Mouse (Mus musculus): Measurements from ENCODE around the gene Twnk. TPM values are rescaled to one million over a fixed set of nuclear protein-coding genes. Genes with fewer than 3 reads are reported as not detected.

Gene Twnk
- polyA plus RNA-seq, 2 experiments: 4.3 to 8.0 TPM

GRCm38 (mm10) chr19:45023993-45024392, 18.5 kb downstream of the Twnk start:
- ATAC-seq (ENCODE audit: insufficient read depth) (no peak), DNase-seq (ENCODE audit: low read depth in 3 of 3, low spot score in 3 of 3) (no peak)
- no peak overlapping the region for H3K4me3 ChIP-seq (ENCODE audit: insufficient read depth in 1 of 2, low read depth in 2 of 2, low read length in 2 of 2)
- no peak overlapping the region for H3K9ac ChIP-seq (replicated peaks)
- 77% methylated on average over 11 of the region's 11 CpGs for WGBS (ENCODE audit: insufficient replicate concordance)
- H3K4me1 ChIP-seq (replicated peaks; ENCODE audit: control insufficient read depth in 2 of 2, insufficient read depth in 2 of 2, low read length in 1 of 2): no peaks in the 10 kb centered on the region; a peak in 1 of 4 replicates
- no peak overlapping the region for H3K27ac ChIP-seq
- H3K36me3 ChIP-seq (replicated peaks; ENCODE audit: control insufficient read depth, insufficient read depth, low read depth): no peaks in the 10 kb centered on the region; the same call in 1 of the 2 replicates
- H3K4me2 ChIP-seq (ENCODE audit: low read depth): no peak overlapping the region
- no peak for TF ChIP-seq CTCF (IDR thresholded peaks at IDR 0.05; ENCODE audit: low read depth)
- TF ChIP-seq EP300 (IDR thresholded peaks at IDR 0.05; ENCODE audit: low read depth): no peak
- H3K9me3 ChIP-seq (ENCODE audit: control insufficient read depth, low read length): no peaks in the 10 kb centered on the region
- H3K27me3 ChIP-seq (ENCODE audit: control insufficient read depth, insufficient read depth, low read length): no peaks in the 10 kb centered on the region

GRCm38 (mm10) chr19:45024775-45025174, 19.3 kb downstream of the Twnk start:
- H3K9me3 ChIP-seq (ENCODE audit: control insufficient read depth, low read length): no peaks in the 10 kb centered on the region
- TF ChIP-seq EP300 (IDR thresholded peaks at IDR 0.05; ENCODE audit: low read depth) (no peak), CTCF (IDR thresholded peaks at IDR 0.05; ENCODE audit: low read depth) (no peak)
- DNase-seq (ENCODE audit: low read depth in 3 of 3, low spot score in 3 of 3): no peak
- H3K36me3 ChIP-seq (replicated peaks; ENCODE audit: control insufficient read depth, insufficient read depth, low read depth): no peaks in the 10 kb centered on the region; the same call in 1 of the 2 replicates
- H3K27me3 ChIP-seq (ENCODE audit: control insufficient read depth, insufficient read depth, low read length): no peaks in the 10 kb centered on the region
- no peak overlapping the region for H3K4me2 ChIP-seq (ENCODE audit: low read depth)
- no peak for ATAC-seq (ENCODE audit: insufficient read depth)
- H3K9ac ChIP-seq (replicated peaks): no peak overlapping the region
- no peaks in the 10 kb centered on the region for H3K4me1 ChIP-seq (replicated peaks; ENCODE audit: control insufficient read depth in 2 of 2, insufficient read depth in 2 of 2, low read length in 1 of 2)
- no peak overlapping the region for H3K4me3 ChIP-seq (ENCODE audit: insufficient read depth in 1 of 2, low read depth in 2 of 2, low read length in 2 of 2)
- 88% methylated on average over 20 of the region's 20 CpGs for WGBS (ENCODE audit: insufficient replicate concordance)
- H3K27ac ChIP-seq: no peak overlapping the region

GRCm38 (mm10) chr19:45025937-45026568, 20.6 kb downstream of the Twnk start:
- no peak overlapping the region for H3K9ac ChIP-seq (replicated peaks)
- H3K36me3 ChIP-seq (replicated peaks; ENCODE audit: control insufficient read depth, insufficient read depth, low read depth): no peaks in the 10 kb centered on the region; the same call in 1 of the 2 replicates
- H3K4me1 ChIP-seq (replicated peaks; ENCODE audit: control insufficient read depth in 2 of 2, insufficient read depth in 2 of 2, low read length in 1 of 2): peaks cover 0 to 2% of the 10 kb centered on the region in 2 experiments; a peak in 1 of 4 replicates
- no peak for ATAC-seq (ENCODE audit: insufficient read depth)
- no peak overlapping the region for H3K4me2 ChIP-seq (ENCODE audit: low read depth)
- WGBS (ENCODE audit: insufficient replicate concordance): 90% methylated on average over 37 of the region's 37 CpGs
- H3K9me3 ChIP-seq (ENCODE audit: control insufficient read depth, low read length): no peaks in the 10 kb centered on the region
- no peak overlapping the region for H3K4me3 ChIP-seq (ENCODE audit: insufficient read depth in 1 of 2, low read depth in 2 of 2, low read length in 2 of 2)
- H3K27ac ChIP-seq: no peak overlapping the region
- no peak for TF ChIP-seq CTCF (IDR thresholded peaks at IDR 0.05; ENCODE audit: low read depth)
- no peaks in the 10 kb centered on the region for H3K27me3 ChIP-seq (ENCODE audit: control insufficient read depth, insufficient read depth, low read length)
- no peak for DNase-seq (ENCODE audit: low read depth in 3 of 3, low spot score in 3 of 3)

GRCm38 (mm10) chr19:45026958-45027670, 21.7 kb downstream of the Twnk start:
- no peak overlapping the region for H3K4me3 ChIP-seq (ENCODE audit: insufficient read depth in 1 of 2, low read depth in 2 of 2, low read length in 2 of 2)
- 70% methylated on average over 6 of the region's 6 CpGs for WGBS (ENCODE audit: insufficient replicate concordance)
- no peak for ATAC-seq (ENCODE audit: insufficient read depth)

GRCm38 (mm10) chr19:45027848-45028247, 22.4 kb downstream of the Twnk start:
- WGBS (ENCODE audit: insufficient replicate concordance): 78% methylated on average over 6 of the region's 6 CpGs
- Histone ChIP-seq H3K4me2 (ENCODE audit: low read depth) (no peak overlapping the region), H3K36me3 (replicated peaks; ENCODE audit: control insufficient read depth, insufficient read depth, low read depth) (no peaks in the 10 kb centered on the region; the same call in 1 of the 2 replicates), H3K4me3 (ENCODE audit: insufficient read depth in 1 of 2, low read depth in 2 of 2, low read length in 2 of 2) (no peak overlapping the region), H3K9ac (replicated peaks) (no peak overlapping the region), H3K4me1 (replicated peaks; ENCODE audit: control insufficient read depth in 2 of 2, insufficient read depth in 2 of 2, low read length in 1 of 2) (peaks cover 0 to 2% of the 10 kb centered on the region in 2 experiments; a peak in 1 of 4 replicates), H3K27ac (no peak overlapping the region), H3K27me3 (ENCODE audit: control insufficient read depth, insufficient read depth, low read length) (no peaks in the 10 kb centered on the region), H3K9me3 (ENCODE audit: control insufficient read depth, low read length) (no peaks in the 10 kb centered on the region)
- ATAC-seq (ENCODE audit: insufficient read depth) (no peak), DNase-seq (ENCODE audit: low read depth in 3 of 3, low spot score in 3 of 3) (no peak)
- no peak for TF ChIP-seq EP300 (IDR thresholded peaks at IDR 0.05; ENCODE audit: low read depth)
- TF ChIP-seq CTCF (IDR thresholded peaks at IDR 0.05; ENCODE audit: low read depth): no peak

More at GRCm38 (mm10) chr19:45026958-45027670, 21.7 kb downstream of the Twnk start:
- Histone ChIP-seq H3K9ac (replicated peaks) (no peak overlapping the region), H3K4me2 (ENCODE audit: low read depth) (no peak overlapping the region), H3K27me3 (ENCODE audit: control insufficient read depth, insufficient read depth, low read length) (no peaks in the 10 kb centered on the region), H3K27ac (no peak overlapping the region), H3K4me1 (replicated peaks; ENCODE audit: control insufficient read depth in 2 of 2, insufficient read depth in 2 of 2, low read length in 1 of 2) (peaks cover 0 to 2% of the 10 kb centered on the region in 2 experiments; a peak in 1 of 4 replicates), H3K36me3 (replicated peaks; ENCODE audit: control insufficient read depth, insufficient read depth, low read depth) (no peaks in the 10 kb centered on the region; the same call in 1 of the 2 replicates), H3K9me3 (ENCODE audit: control insufficient read depth, low read length) (no peaks in the 10 kb centered on the region)
- no peak for DNase-seq (ENCODE audit: low read depth in 3 of 3, low spot score in 3 of 3)
- TF ChIP-seq EP300 (IDR thresholded peaks at IDR 0.05; ENCODE audit: low read depth) (no peak), CTCF (IDR thresholded peaks at IDR 0.05; ENCODE audit: low read depth) (no peak)

Measured in liver, embryonic 14.5 days (tissue).